Mouse (Mus musculus) limb, embryonic 11.5 days (tissue): ENCODE data around the gene Trat1. TPM values are rescaled to one million over a fixed set of nuclear protein-coding genes. Genes with fewer than 3 reads are reported as not detected.
A peak's percentile ranks its signal among the peaks of the same experiment; 100 is the strongest.

Experiments used
- ATAC-seq: fragments of 200-750 bp; cut with Nextera tagmentation; 2 replicates; pipeline ENCODE4 v1.8.0; 2017; ENCODE audit warnings: low read depth; ENCODE audit not compliant: insufficient number of reproducible peaks, low FRiP score, low TSS enrichment
- DNase-seq: peaks from one replicate; pipeline ENCODE4 v3.0.0-alpha.2; 2015; ENCODE audit warnings: low spot score
- H3K27ac ChIP-seq: fragments of 300-500 bp; sonication (generic); replicated peaks from 2 replicates; pipeline ENCODE4 v1.5.1; 2014; ENCODE audit warnings: low read depth, mild to moderate bottlenecking, low read length
- H3K27me3 ChIP-seq: fragments of 300-500 bp; sonication (generic); 2 replicates; pipeline ENCODE4 v1.6.1; 2014; ENCODE audit warnings: mild to moderate bottlenecking, low read length, mixed read lengths; ENCODE audit not compliant: control insufficient read depth, insufficient read depth
- H3K36me3 ChIP-seq: fragments of 300-500 bp; sonication (generic); 2 replicates; pipeline ENCODE4 v1.6.1; 2014; ENCODE audit warnings: mild to moderate bottlenecking, low read length, moderate library complexity, mixed read lengths; ENCODE audit not compliant: control insufficient read depth, insufficient read depth
- H3K4me1 ChIP-seq: fragments of 300-500 bp; sonication (generic); 2 replicates; pipeline ENCODE4 v1.6.1; 2014; ENCODE audit warnings: low read length, mixed read lengths; ENCODE audit not compliant: control insufficient read depth, insufficient read depth
- H3K4me2 ChIP-seq: fragments of 300-500 bp; sonication (generic); 2 replicates; pipeline ENCODE4 v1.6.1; 2014; ENCODE audit warnings: low read depth, mild to moderate bottlenecking, moderate library complexity; ENCODE audit not compliant: severe bottlenecking
- H3K4me3 ChIP-seq: fragments of 300-500 bp; sonication (generic); 2 replicates; pipeline ENCODE4 v1.5.1; 2014; ENCODE audit warnings: low read depth, low read length
- H3K9ac ChIP-seq: fragments of 300-500 bp; sonication (generic); 2 replicates; pipeline ENCODE4 v1.6.1; 2014; ENCODE audit warnings: mild to moderate bottlenecking, low read length
- H3K9me3 ChIP-seq: fragments of 300-500 bp; sonication (generic); 2 replicates; pipeline ENCODE4 v1.6.1; 2016; ENCODE audit warnings: low read length; ENCODE audit not compliant: control insufficient read depth
- WGBS: fragments of 180-500 bp; shearing (Covaris S2); extraction: QIAGEN DNeasy Blood & Tissue Kit; methylation state at CpG from one replicate; pipeline ENCODE4 v1.1.7; 2014; 5-methylcytosine and 5-hydroxymethylcytosine counted together
- polyA plus RNA-seq: library from polyadenylated mRNA; unstranded; fragments of >200 nt; fragmentation: Nextera tagmentation; extraction: Ambion mirVana; gene quantifications from 2 replicates; pipeline ENCODE4 v1.2.1, GENCODE M21; 2014

Gene Trat1
- polyA plus RNA-seq, 1 experiment from 2014 or later, result not detected

GRCm38 (mm10) chr16:48798285-48798684, 26.5 kb upstream of the Trat1 start:
- Histone ChIP-seq H3K4me2 (no peak overlapping the region), H3K9me3 (no peaks in the 10 kb centered on the region), H3K4me3 (no peak overlapping the region), H3K27ac (no peak overlapping the region), H3K36me3 (no peaks in the 10 kb centered on the region), H3K27me3 (no peaks in the 10 kb centered on the region), H3K9ac (no peak overlapping the region), H3K4me1 (no peaks in the 10 kb centered on the region)
- DNase-seq, result no peak
- WGBS, result 78% methylated on average over 3 of the region's 3 CpGs
- no peak for ATAC-seq

GRCm38 (mm10) chr16:48788704-48789185, 16.9 kb upstream of the Trat1 start:
- Histone ChIP-seq H3K36me3 (no peaks in the 10 kb centered on the region), H3K27me3 (no peaks in the 10 kb centered on the region), H3K9me3 (no peaks in the 10 kb centered on the region), H3K9ac (no peak overlapping the region), H3K27ac (no peak overlapping the region), H3K4me2 (no peak overlapping the region), H3K4me3 (no peak overlapping the region), H3K4me1 (no peaks in the 10 kb centered on the region)
- no peak for DNase-seq
- ATAC-seq, result no peak
- 54% methylated on average over 4 of the region's 4 CpGs for WGBS

- DNase-seq, result no peak
- Histone ChIP-seq H3K27ac (no peak overlapping the region), H3K27me3 (no peaks in the 10 kb centered on the region), H3K9me3 (no peaks in the 10 kb centered on the region), H3K4me3 (no peak overlapping the region), H3K4me2 (no peak overlapping the region), H3K9ac (no peak overlapping the region), H3K4me1 (no peaks in the 10 kb centered on the region), H3K36me3 (no peaks in the 10 kb centered on the region)
- ATAC-seq, result no peak
- 80% methylated on average over 3 of the region's 3 CpGs for WGBS
These were observed 14.4 kb upstream of the Trat1 start for GRCm38 (mm10) chr16:48786258-48786657.

- Histone ChIP-seq H3K4me2 (no peak overlapping the region), H3K36me3 (no peaks in the 10 kb centered on the region), H3K27me3 (no peaks in the 10 kb centered on the region), H3K9me3 (no peaks in the 10 kb centered on the region), H3K27ac (no peak overlapping the region), H3K4me3 (no peak overlapping the region), H3K4me1 (no peaks in the 10 kb centered on the region), H3K9ac (no peak overlapping the region)
- WGBS, result 69% methylated on average over 2 of the region's 2 CpGs
- DNase-seq, result no peak
- no peak for ATAC-seq
These were observed 5.4 kb upstream of the Trat1 start for GRCm38 (mm10) chr16:48777254-48777653.

- no peak overlapping the region for H3K4me3 ChIP-seq
- H3K4me2 ChIP-seq, result no peak overlapping the region
- H3K9me3 ChIP-seq, result no peaks in the 10 kb centered on the region
- no peak for DNase-seq
- H3K4me1 ChIP-seq, result no peaks in the 10 kb centered on the region
- no peak overlapping the region for H3K27ac ChIP-seq
- ATAC-seq, result no peak
- H3K9ac ChIP-seq, result no peak overlapping the region
- H3K27me3 ChIP-seq, result no peaks in the 10 kb centered on the region
- H3K36me3 ChIP-seq, result no peaks in the 10 kb centered on the region
- WGBS, result 89% methylated on average over 3 of the region's 3 CpGs
These were observed 2.6 kb downstream of the Trat1 start for GRCm38 (mm10) chr16:48769183-48769582.

GRCm38 (mm10) chr16:48760643-48761481, 11.0 kb downstream of the Trat1 start:
- Histone ChIP-seq H3K4me3 (no peak overlapping the region), H3K27ac (no peak overlapping the region), H3K36me3 (no peaks in the 10 kb centered on the region), H3K9ac (no peak overlapping the region), H3K9me3 (no peaks in the 10 kb centered on the region), H3K27me3 (no peaks in the 10 kb centered on the region), H3K4me1 (no peaks in the 10 kb centered on the region), H3K4me2 (no peak overlapping the region)
- ATAC-seq (no peak), DNase-seq (no peak)
- 70% methylated on average over 17 of the region's 17 CpGs for WGBS

- Histone ChIP-seq H3K4me2 (peak overlapping the region; percentile 15; the same call in 1 of the 2 replicates), H3K36me3 (no peaks in the 10 kb centered on the region), H3K9ac (no peak overlapping the region), H3K9me3 (no peaks in the 10 kb centered on the region), H3K27ac (no peak overlapping the region), H3K27me3 (no peaks in the 10 kb centered on the region), H3K4me1 (no peaks in the 10 kb centered on the region), H3K4me3 (no peak overlapping the region)
- no peak for ATAC-seq
- peak; percentile 40 for DNase-seq
- WGBS, result 26% methylated on average over 26 of the region's 26 CpGs
These were observed 21.5 kb downstream of the Trat1 start for GRCm38 (mm10) chr16:48750145-48750827.

GRCm38 (mm10) chr16:48745418-48745817, 26.4 kb downstream of the Trat1 start:
- ATAC-seq (no peak), DNase-seq (no peak)
- no peaks in the 10 kb centered on the region for H3K4me1 ChIP-seq
- no peaks in the 10 kb centered on the region for H3K9me3 ChIP-seq
- H3K4me2 ChIP-seq, result no peak overlapping the region
- no peak overlapping the region for H3K9ac ChIP-seq
- no peaks in the 10 kb centered on the region for H3K36me3 ChIP-seq
- H3K27me3 ChIP-seq, result no peaks in the 10 kb centered on the region
- WGBS, result 81% methylated on average over 2 of the region's 2 CpGs
- no peak overlapping the region for H3K4me3 ChIP-seq
- H3K27ac ChIP-seq, result no peak overlapping the region
